Comparison of ENCODE assay signal across 26 mouse cellular contexts in genomic region chr1:24549050-24549449, GRCm38 (mm10). TPM values are rescaled to one million over a fixed set of nuclear protein-coding genes. Genes with fewer than 3 reads are reported as not detected.
"Had no signal": no experiment of that assay in that cellular context is flagged by ENCODE, and none has a peak within 500 bp of the region (broad histone marks: within the 10 kb centered on the region; RNA-seq: fewer than 3 reads in every experiment).

No protein-coding gene starts in this region.

- DNase-seq: forebrain, postnatal 0 days; gastrocnemius, postnatal 14 days; gastrocnemius, postnatal 36 days; heart, adult 18-20 months; heart, postnatal 10 days; heart, postnatal 4 days; kidney, adult 2 months; kidney, adult 9 months; kidney, postnatal 10 days; kidney, postnatal 36 days; liver; liver, embryonic 13.5 days had no signal

- H3K4me1 ChIP-seq: forebrain, embryonic 15.5 days; heart, embryonic 10.5 days; heart, embryonic 12.5 days; liver, embryonic 13.5 days had no signal

- H3K9ac ChIP-seq: forebrain, embryonic 15.5 days; forebrain, postnatal 0 days; heart, embryonic 12.5 days; hindbrain, embryonic 12.5 days; hindbrain, embryonic 14.5 days; intestine, embryonic 15.5 days; liver, embryonic 13.5 days had no signal

- ATAC-seq: forebrain, embryonic 15.5 days; forebrain, postnatal 0 days; hindbrain, embryonic 16.5 days; inflammation-experienced regulatory T-cells, adult 6 months; intestine, embryonic 15.5 days; intestine, postnatal 0 days had no signal

- H3K27me3 ChIP-seq: forebrain, embryonic 15.5 days; heart, embryonic 12.5 days; hindbrain, embryonic 12.5 days; intestine, embryonic 15.5 days; liver, embryonic 13.5 days had no signal

- H3K36me3 ChIP-seq: forebrain, embryonic 15.5 days; heart, embryonic 10.5 days; heart, embryonic 12.5 days; hindbrain, embryonic 10.5 days; hindbrain, embryonic 12.5 days; intestine, embryonic 15.5 days; liver, embryonic 13.5 days had no signal

- H3K9me3 ChIP-seq: forebrain, embryonic 15.5 days; heart, embryonic 10.5 days; heart, embryonic 12.5 days; hindbrain, embryonic 10.5 days; hindbrain, embryonic 12.5 days; intestine, embryonic 15.5 days; liver, embryonic 13.5 days had no signal

- H3K27ac ChIP-seq: forebrain, embryonic 15.5 days; heart, embryonic 10.5 days; hindbrain, embryonic 10.5 days; hindbrain, embryonic 12.5 days; hindbrain, embryonic 14.5 days; intestine, embryonic 15.5 days; layer of hippocampus, adult 2 months; left cerebral cortex, adult 2 months; liver, embryonic 13.5 days had no signal

- H3K4me2 ChIP-seq: forebrain, embryonic 15.5 days; heart, embryonic 12.5 days; hindbrain, embryonic 12.5 days; hindbrain, embryonic 14.5 days; intestine, embryonic 15.5 days; liver, embryonic 11.5 days; liver, embryonic 13.5 days had no signal

- H3K4me3 ChIP-seq: forebrain, embryonic 15.5 days; heart, embryonic 10.5 days; heart, embryonic 12.5 days; hindbrain, embryonic 10.5 days; hindbrain, embryonic 12.5 days; intestine, embryonic 15.5 days; layer of hippocampus, adult 2 months; left cerebral cortex, adult 2 months; liver, embryonic 13.5 days had no signal

RNA-seq across cellular contexts. Expression of gene Col19a1, which starts 38.2 kb away (rescaled TPM):
- total RNA-seq: heart, postnatal 4 days had no signal
- polyA plus RNA-seq: heart, embryonic 14.5 days had no signal
